Mouse (Mus musculus) neural tube, postnatal 0 days (tissue): ENCODE results near the gene Mysm1. TPM values are rescaled to one million over a fixed set of nuclear protein-coding genes. Genes with fewer than 3 reads are reported as not detected.

Source experiments
- polyA plus RNA-seq: library from polyadenylated mRNA; unstranded; fragments of >200 nt; fragmentation: Nextera tagmentation; extraction: Ambion mirVana; gene quantifications from 2 replicates; pipeline ENCODE4 v1.2.1, GENCODE M21; 2015

Gene Mysm1
- 31.2 and 32.5 TPM in 2 replicates for polyA plus RNA-seq

GRCm38 (mm10) chr4:94978590-94979499 is at the start of gene Mysm1:
TSS of gene Mysm1 (minus strand) at chr4:94979100.

DNA sequence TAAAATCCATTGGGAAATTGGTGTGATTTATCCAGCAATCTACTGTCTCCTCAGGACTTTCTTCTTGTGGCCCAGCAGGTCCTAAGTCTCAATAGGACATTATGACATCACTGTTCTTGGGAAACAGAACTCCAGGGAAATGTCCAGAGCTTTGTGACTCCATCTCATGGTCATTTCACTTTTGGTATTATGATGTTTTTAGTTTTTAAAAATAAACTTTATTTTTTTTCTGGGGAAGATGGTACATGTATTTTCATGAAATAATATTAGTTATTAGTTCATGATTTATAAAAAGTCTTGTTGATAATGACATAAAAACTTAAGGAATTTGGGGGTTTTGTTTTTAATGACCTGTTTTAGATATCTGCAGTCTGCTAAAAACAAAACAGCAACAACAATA is 50.2 kb downstream of the Mysm1 start, which contains the start of gene Eqtn:
TSS of gene Eqtn (minus strand) at position 101 of the 400 bp plus-strand sequence.

Other genes with a start within 250 kb of the Mysm1 start
- gene Tek, start 239.8 kb downstream of the Mysm1 start, polyA plus RNA-seq: 6.0 and 7.3 TPM in 2 replicates
- gene Eqtn, start 50.3 kb downstream of the Mysm1 start, polyA plus RNA-seq: 0.20 and 0.27 TPM in 2 replicates
- 67.4 and 67.7 TPM in 2 replicates for gene Jun, start 73.1 kb upstream of the Mysm1 start, polyA plus RNA-seq